ENCODE assay signal across 19 mouse cellular contexts in the genomic region with DNA sequence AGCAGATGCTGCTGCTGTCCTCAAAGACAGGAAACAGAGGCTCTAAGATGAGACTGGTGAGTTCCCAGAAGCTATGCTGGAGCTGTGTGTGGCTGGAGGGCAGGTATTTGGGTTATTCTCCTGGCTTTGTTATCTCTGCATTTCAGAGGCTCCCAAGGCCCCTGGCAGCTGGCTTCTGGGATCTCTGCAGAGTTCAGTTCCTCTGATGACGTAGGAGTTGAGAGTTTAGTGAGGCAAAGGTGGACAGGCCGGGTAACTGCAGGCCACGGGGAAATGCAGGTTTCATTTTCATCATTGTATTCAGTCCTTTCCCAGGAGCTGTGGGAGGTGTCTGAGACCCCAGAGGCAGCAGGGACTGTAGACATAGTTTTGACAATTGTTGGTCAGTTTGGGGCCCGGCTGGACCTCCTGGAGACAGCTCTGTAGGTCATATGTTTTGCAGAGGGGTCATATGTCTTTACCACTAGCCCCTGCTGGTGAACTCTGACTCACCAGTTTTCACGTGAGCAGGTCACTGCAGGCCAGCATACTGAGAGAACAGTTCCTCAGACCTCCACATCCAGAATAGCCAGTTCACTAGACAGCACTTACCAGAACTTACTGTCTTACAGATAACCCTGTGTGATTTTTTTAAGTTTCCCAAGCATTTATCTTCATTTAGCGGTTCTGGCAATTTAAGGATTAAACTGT. TPM values are rescaled to one million over a fixed set of nuclear protein-coding genes. Genes with fewer than 3 reads are reported as not detected.
DNase-seq lines count a peak whose midpoint lies in the region; ATAC-seq and TF ChIP-seq lines count a peak whose summit lies in the region.
"Had no signal": no experiment of that assay in that cellular context is flagged by ENCODE, and none has a peak within 500 bp of the region (broad histone marks: within the 10 kb centered on the region; RNA-seq: fewer than 3 reads in every experiment).

No protein-coding gene starts in this region.

- no peak overlapping the region for H3K27ac ChIP-seq in liver, embryonic 13.5 days
- H3K27ac ChIP-seq in liver, embryonic 12.5 days: no peak overlapping the region
- peak overlapping the region; percentile 26; the same call in 1 of the 2 replicates for H3K27ac ChIP-seq in ES-Bruce4 (ENCODE audit: insufficient read depth, low read length)
- no peak overlapping the region for H3K27ac ChIP-seq in midbrain, postnatal 0 days (ENCODE audit: low read depth, low read length)
- H3K27ac ChIP-seq: embryonic facial prominence, embryonic 12.5 days; forebrain, embryonic 12.5 days; heart, embryonic 13.5 days; hindbrain, embryonic 15.5 days had no signal

- TF ChIP-seq EP300 in ES-Bruce4 (IDR thresholded peaks at IDR 0.05; ENCODE audit: insufficient read depth, low read depth, low read length): 0 out of 2 replicates have a peak, but pooled peaks have one; percentile 32

- H3K9me3 ChIP-seq in liver, embryonic 13.5 days (replicated peaks): no peaks in the 10 kb centered on the region
- no peaks in the 10 kb centered on the region for H3K9me3 ChIP-seq in liver, embryonic 12.5 days (replicated peaks)
- H3K9me3 ChIP-seq in ES-Bruce4 (replicated peaks; ENCODE audit: control insufficient read depth, insufficient read depth, low read length, poor library complexity, severe bottlenecking): no peaks in the 10 kb centered on the region
- no peaks in the 10 kb centered on the region for H3K9me3 ChIP-seq in midbrain, postnatal 0 days (ENCODE audit: low read length)
- H3K9me3 ChIP-seq: embryonic facial prominence, embryonic 12.5 days; forebrain, embryonic 12.5 days; heart, embryonic 13.5 days; hindbrain, embryonic 15.5 days had no signal

- ATAC-seq in liver, embryonic 13.5 days (ENCODE audit: low read depth): peak; percentile 36; the same call in 1 of the 2 replicates
- no peak for ATAC-seq in liver, embryonic 12.5 days
- no peak for ATAC-seq in midbrain, postnatal 0 days (ENCODE audit: low FRiP score)
- ATAC-seq: forebrain, embryonic 16.5 days; intestine, embryonic 16.5 days had no signal

- peak; percentile 27 for DNase-seq in adrenal gland, postnatal 10 days
- no peak for DNase-seq in adrenal gland, postnatal 4 days (ENCODE audit: low spot score in 2 of 2)
- DNase-seq in liver, embryonic 13.5 days: no peak
- no peak for DNase-seq in midbrain, postnatal 0 days (ENCODE audit: low spot score)
- no peak for DNase-seq in natural killer cell, adult 2 months (ENCODE audit: low spot score in 2 of 2)
- DNase-seq: adrenal gland, postnatal 25 days; cerebellum, adult 11 months; cerebellum, adult 9-10 months; cerebellum, postnatal 25 days; gastrocnemius, postnatal 10 days; heart, postnatal 36 days had no signal

- no peak overlapping the region for H3K4me2 ChIP-seq in liver, embryonic 13.5 days
- H3K4me2 ChIP-seq in liver, embryonic 12.5 days: no peak overlapping the region
- H3K4me2 ChIP-seq in midbrain, postnatal 0 days (ENCODE audit: low read depth, low read length, poor library complexity, severe bottlenecking): no peak overlapping the region
- H3K4me2 ChIP-seq: embryonic facial prominence, embryonic 12.5 days; forebrain, embryonic 12.5 days; heart, embryonic 13.5 days; hindbrain, embryonic 15.5 days had no signal

- H3K27me3 ChIP-seq in liver, embryonic 13.5 days: no peaks in the 10 kb centered on the region
- H3K27me3 ChIP-seq in liver, embryonic 12.5 days (replicated peaks): no peaks in the 10 kb centered on the region
- no peaks in the 10 kb centered on the region for H3K27me3 ChIP-seq in ES-Bruce4 (ENCODE audit: control insufficient read depth, insufficient read depth, low read length, poor library complexity, severe bottlenecking)
- H3K27me3 ChIP-seq in midbrain, postnatal 0 days (ENCODE audit: insufficient read depth, low read length): no peaks in the 10 kb centered on the region
- H3K27me3 ChIP-seq: embryonic facial prominence, embryonic 12.5 days; forebrain, embryonic 12.5 days; heart, embryonic 13.5 days; hindbrain, embryonic 15.5 days had no signal

- no peaks in the 10 kb centered on the region for H3K4me1 ChIP-seq in liver, embryonic 13.5 days (replicated peaks)
- no peaks in the 10 kb centered on the region for H3K4me1 ChIP-seq in liver, embryonic 12.5 days
- peaks cover 3% of the 10 kb centered on the region for H3K4me1 ChIP-seq in ES-Bruce4 (ENCODE audit: control insufficient read depth, insufficient read depth, low read length)
- H3K4me1 ChIP-seq in midbrain, postnatal 0 days (ENCODE audit: insufficient read depth, low read length): no peaks in the 10 kb centered on the region
- H3K4me1 ChIP-seq: embryonic facial prominence, embryonic 12.5 days; forebrain, embryonic 12.5 days; heart, embryonic 13.5 days; hindbrain, embryonic 15.5 days had no signal

- no peak for TF ChIP-seq CTCF in ES-Bruce4 (IDR thresholded peaks at IDR 0.05; ENCODE audit: low read depth, low read length)
- TF ChIP-seq CTCF in midbrain, postnatal 0 days (IDR thresholded peaks at IDR 0.05): no peak

- no peak for TF ChIP-seq POLR2A in ES-Bruce4 (IDR thresholded peaks at IDR 0.05; ENCODE audit: insufficient read depth, low read length)

- 51% methylated on average over 6 of the region's 6 CpGs for WGBS in liver, embryonic 13.5 days (ENCODE audit: insufficient replicate concordance)
- WGBS in liver, embryonic 12.5 days (ENCODE audit: insufficient replicate concordance): 55% methylated on average over 6 of the region's 6 CpGs
- 72% methylated on average over 6 of the region's 6 CpGs for WGBS in midbrain, postnatal 0 days

- H3K4me3 ChIP-seq in liver, embryonic 13.5 days (replicated peaks): no peak overlapping the region
- H3K4me3 ChIP-seq in liver, embryonic 12.5 days: no peak overlapping the region
- H3K4me3 ChIP-seq in ES-Bruce4 (ENCODE audit: low read depth, low read length): no peak overlapping the region
- no peak overlapping the region for H3K4me3 ChIP-seq in midbrain, postnatal 0 days (ENCODE audit: low read depth, low read length)
- H3K4me3 ChIP-seq: embryonic facial prominence, embryonic 12.5 days; forebrain, embryonic 12.5 days; heart, embryonic 13.5 days; hindbrain, embryonic 15.5 days had no signal

- no peaks in the 10 kb centered on the region for H3K36me3 ChIP-seq in liver, embryonic 13.5 days
- H3K36me3 ChIP-seq in liver, embryonic 12.5 days: no peaks in the 10 kb centered on the region
- H3K36me3 ChIP-seq in ES-Bruce4 (ENCODE audit: control insufficient read depth, insufficient read depth, low read length, poor library complexity, severe bottlenecking): no peaks in the 10 kb centered on the region
- H3K36me3 ChIP-seq in midbrain, postnatal 0 days (ENCODE audit: insufficient read depth, low read length): no peaks in the 10 kb centered on the region
- H3K36me3 ChIP-seq: embryonic facial prominence, embryonic 12.5 days; forebrain, embryonic 12.5 days; hindbrain, embryonic 15.5 days had no signal

- H3K9ac ChIP-seq in liver, embryonic 13.5 days: no peak overlapping the region
- H3K9ac ChIP-seq in liver, embryonic 12.5 days: no peak overlapping the region
- no peak overlapping the region for H3K9ac ChIP-seq in ES-Bruce4 (ENCODE audit: low read depth, poor library complexity, severe bottlenecking)
- no peak overlapping the region for H3K9ac ChIP-seq in midbrain, postnatal 0 days (replicated peaks; ENCODE audit: low read length, poor library complexity, severe bottlenecking)
- H3K9ac ChIP-seq: embryonic facial prominence, embryonic 12.5 days; forebrain, embryonic 12.5 days; heart, embryonic 13.5 days; hindbrain, embryonic 15.5 days had no signal

RNA-seq across cellular contexts. Expression of gene Dysf, which starts 35.0 kb away (rescaled TPM):
- total RNA-seq in adrenal gland, postnatal 10 days (2021): 10 to 100 TPM; 35.0 to 51.6 TPM
- total RNA-seq in adrenal gland, postnatal 4 days (2021): 10 to 100 TPM; 66.5 to 66.9 TPM
- polyA plus RNA-seq in liver, embryonic 13.5 days (2015; fragmentation: Nextera tagmentation; extraction: Ambion mirVana): 1.0 and 1.9 TPM in 2 replicates
- polyA plus RNA-seq in liver, embryonic 12.5 days (2016; fragmentation: Nextera tagmentation; extraction: Ambion mirVana): 2.8 and 3.4 TPM in 2 replicates
- 15.0 and 18.5 TPM in 2 replicates for polyA plus RNA-seq in ES-Bruce4 (2011; ENCODE audit: insufficient read depth, insufficient read length, low read depth, missing spikeins)
- total RNA-seq in midbrain, postnatal 0 days (2014; rRNA removed): 1.4 and 1.8 TPM in 2 replicates
- 1.7 and 2.0 TPM in 2 replicates for polyA plus RNA-seq in midbrain, postnatal 0 days (2015; fragmentation: Nextera tagmentation; extraction: Ambion mirVana)
